Mouse (Mus musculus) heart, postnatal 0 days (tissue): ENCODE results near the gene Mrpl55. TPM values are rescaled to one million over a fixed set of nuclear protein-coding genes. Genes with fewer than 3 reads are reported as not detected.

ENCODE experiments used
- ATAC-seq: fragments of 200-750 bp; cut with Nextera tagmentation; 2 replicates; pipeline ENCODE4 v1.8.0; 2017; ENCODE audit warnings: low read depth, moderate number of reproducible peaks, moderate library complexity; ENCODE audit not compliant: insufficient read depth
- DNase-seq: peaks from one replicate; pipeline ENCODE4 v3.0.0-alpha.2; 2016; ENCODE audit warnings: low spot score
- H3K27ac ChIP-seq: fragments of 300-500 bp; sonication (generic); 2 replicates; pipeline ENCODE4 v1.5.1; 2014; ENCODE audit warnings: low read depth, mild to moderate bottlenecking
- H3K27me3 ChIP-seq: fragments of 300-500 bp; sonication (generic); 2 replicates; pipeline ENCODE4 v1.6.1; 2014; ENCODE audit warnings: low read length, mixed read lengths; ENCODE audit not compliant: control insufficient read depth, insufficient read depth
- H3K36me3 ChIP-seq: fragments of 300-500 bp; sonication (generic); replicated peaks from 2 replicates; pipeline ENCODE4 v1.6.1; 2014; ENCODE audit warnings: low read length, mixed read lengths; ENCODE audit not compliant: control insufficient read depth, insufficient read depth
- H3K4me1 ChIP-seq: fragments of 300-500 bp; sonication (generic); 2 replicates; pipeline ENCODE4 v1.6.1; 2014; ENCODE audit warnings: antibody characterized with exemption; ENCODE audit not compliant: control insufficient read depth, insufficient read depth
- H3K4me2 ChIP-seq: fragments of 300-500 bp; sonication (generic); 2 replicates; pipeline ENCODE4 v1.6.1; 2014; ENCODE audit warnings: low read depth, mild to moderate bottlenecking, low read length, moderate library complexity
- H3K4me3 ChIP-seq: fragments of 300-500 bp; sonication (generic); 2 replicates; pipeline ENCODE4 v1.5.1; 2014; ENCODE audit warnings: low read depth, low read length
- H3K9ac ChIP-seq: fragments of 300-500 bp; sonication (generic); replicated peaks from 2 replicates; pipeline ENCODE4 v1.6.1; 2014; ENCODE audit warnings: low read depth, low read length, mixed read lengths
- H3K9me3 ChIP-seq: fragments of 300-500 bp; sonication (generic); replicated peaks from 2 replicates; pipeline ENCODE4 v1.6.1; 2016; ENCODE audit warnings: low read length; ENCODE audit not compliant: control insufficient read depth
- CTCF ChIP-seq: IDR thresholded peaks from 2 replicates; pipeline ENCODE4 v1.5.1; 2016; ENCODE audit warnings: antibody characterized with exemption, control low read depth, low read depth
- EP300 ChIP-seq: IDR thresholded peaks from 2 replicates; pipeline ENCODE4 v1.6.1; 2016; ENCODE audit warnings: antibody characterized with exemption, low read depth
- WGBS: fragments of 180-500 bp; shearing (Covaris S2); extraction: QIAGEN DNeasy Blood & Tissue Kit; methylation state at CpG from one replicate; pipeline ENCODE4 v1.1.7; 2014; 5-methylcytosine and 5-hydroxymethylcytosine counted together
- polyA plus RNA-seq: library from polyadenylated mRNA; unstranded; fragments of >200 nt; fragmentation: Nextera tagmentation; extraction: Ambion mirVana; gene quantifications from 2 replicates; pipeline ENCODE4 v1.2.1, GENCODE M21; 2015
- total RNA-seq: library from RNA; depleted of rRNA; stranded (reverse); fragments of >200 nt; gene quantifications from 2 replicates; pipeline ENCODE4 v1.2.3, GENCODE M21; 2014; ENCODE audit warnings: low replicate concordance

The Mrpl55 gene
- total and polyA plus RNA-seq, 2 experiments from 2014 or later, result 187 to 196 TPM

DNA sequence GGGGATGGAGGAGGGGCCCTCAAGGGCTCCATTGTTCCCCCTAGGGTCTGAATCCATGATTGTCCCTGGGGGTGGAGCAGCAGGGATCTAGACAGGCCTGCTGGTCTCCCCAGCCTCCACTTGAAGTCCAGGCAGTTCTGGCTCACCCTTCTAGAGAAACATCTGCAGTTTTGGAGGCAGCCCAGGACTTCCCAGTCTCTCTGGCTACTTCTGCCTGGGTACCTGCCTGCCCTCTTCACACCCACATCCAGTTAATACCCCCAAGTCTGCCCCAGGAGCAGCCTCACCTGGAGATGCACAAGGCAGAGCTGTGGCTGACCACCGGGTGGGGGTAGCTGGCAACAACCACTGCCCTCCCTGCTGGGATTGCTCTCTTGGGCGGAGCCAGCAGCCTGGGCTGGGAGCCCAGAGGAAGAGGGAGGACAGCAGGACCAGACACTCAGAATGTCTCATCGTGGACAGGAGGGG, 19.4 kb upstream of the Mrpl55 start, which contains the start of gene Gjc2:
Gene Gjc2 (minus strand): TSS at position 350 of the 468 bp plus-strand sequence.
- 4% methylated on average over 3 of the region's 3 CpGs for WGBS
- Histone ChIP-seq H3K9me3 (no peaks in the 10 kb centered on the region), H3K27me3 (peaks cover 9% of the 10 kb centered on the region; the same call in 1 of the 2 replicates), H3K9ac (no peak within 1 kb of the TSS; the same call in 1 of the 2 replicates), H3K4me2 (peak within 1 kb of the TSS; percentile 38), H3K4me1 (peaks cover 19% of the 10 kb centered on the region), H3K27ac (peak within 1 kb of the TSS; percentile 84), H3K36me3 (peaks cover 20% of the 10 kb centered on the region), H3K4me3 (no peak within 1 kb of the TSS)
- DNase-seq, result peak; percentile 29
- TF ChIP-seq EP300 (no peak), CTCF (no peak)
- ATAC-seq, result peak; percentile 38

DNA sequence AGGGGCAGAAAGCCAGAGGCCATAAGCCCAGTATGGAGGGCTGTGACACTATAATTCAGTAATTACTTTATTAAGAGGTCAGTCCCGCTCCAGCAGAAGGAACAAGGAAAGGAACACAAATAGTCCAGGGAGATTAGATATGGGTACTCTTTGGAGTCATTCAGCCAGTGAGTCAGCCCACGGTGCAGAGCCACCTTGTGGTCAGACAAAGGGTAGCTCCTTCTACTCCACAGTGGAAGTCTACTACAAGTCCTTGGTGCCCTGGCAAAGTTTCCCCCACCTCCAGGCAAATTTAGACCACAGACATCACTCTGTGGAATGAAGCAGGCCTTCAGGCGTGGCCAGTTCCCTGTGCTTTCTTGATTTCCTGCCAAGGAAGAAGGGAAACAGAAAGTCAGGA, 18.5 kb upstream of the Mrpl55 start:
- Histone ChIP-seq H3K36me3 (peaks cover 20% of the 10 kb centered on the region), H3K9ac (no peak overlapping the region), H3K27ac (peak overlapping the region; percentile 84), H3K27me3 (no peaks in the 10 kb centered on the region), H3K9me3 (no peaks in the 10 kb centered on the region), H3K4me1 (peaks cover 19% of the 10 kb centered on the region), H3K4me3 (no peak overlapping the region), H3K4me2 (peak overlapping the region; percentile 38; the same call in 1 of the 2 replicates)
- peak; percentile 88 for DNase-seq
- peak; percentile 85 for TF ChIP-seq CTCF
- TF ChIP-seq EP300, result peak; percentile 54; the same call in 1 of the 2 replicates
- peak; percentile 78 for ATAC-seq
- 8% methylated on average over 3 of the region's 3 CpGs for WGBS

- Histone ChIP-seq H3K36me3 (peaks cover 20% of the 10 kb centered on the region), H3K9ac (no peak overlapping the region), H3K4me1 (peaks cover 18% of the 10 kb centered on the region), H3K27ac (no peak overlapping the region), H3K4me2 (no peak overlapping the region), H3K4me3 (no peak overlapping the region), H3K27me3 (no peaks in the 10 kb centered on the region), H3K9me3 (no peaks in the 10 kb centered on the region)
- no peak for DNase-seq
- WGBS, result 83% methylated on average over 5 of the region's 5 CpGs
- no peak for ATAC-seq
- TF ChIP-seq EP300, result no peak
- no peak for TF ChIP-seq CTCF
Measured at GRCm38 (mm10) chr11:59185490-59185889, 16.8 kb upstream of the Mrpl55 start.

- 78% methylated on average over 6 of the region's 6 CpGs for WGBS
- H3K4me2 ChIP-seq, result no peak overlapping the region
- TF ChIP-seq CTCF, result no peak
- TF ChIP-seq EP300, result no peak
- H3K36me3 ChIP-seq, result peaks cover 20% of the 10 kb centered on the region
- ATAC-seq, result no peak
- H3K27me3 ChIP-seq, result no peaks in the 10 kb centered on the region
- peaks cover 23% of the 10 kb centered on the region for H3K4me1 ChIP-seq
- DNase-seq, result no peak
- H3K9me3 ChIP-seq, result no peaks in the 10 kb centered on the region
- H3K4me3 ChIP-seq, result no peak overlapping the region
- no peak overlapping the region for H3K27ac ChIP-seq
- no peak overlapping the region for H3K9ac ChIP-seq
Measured at GRCm38 (mm10) chr11:59187706-59188105, 14.6 kb upstream of the Mrpl55 start.

DNA sequence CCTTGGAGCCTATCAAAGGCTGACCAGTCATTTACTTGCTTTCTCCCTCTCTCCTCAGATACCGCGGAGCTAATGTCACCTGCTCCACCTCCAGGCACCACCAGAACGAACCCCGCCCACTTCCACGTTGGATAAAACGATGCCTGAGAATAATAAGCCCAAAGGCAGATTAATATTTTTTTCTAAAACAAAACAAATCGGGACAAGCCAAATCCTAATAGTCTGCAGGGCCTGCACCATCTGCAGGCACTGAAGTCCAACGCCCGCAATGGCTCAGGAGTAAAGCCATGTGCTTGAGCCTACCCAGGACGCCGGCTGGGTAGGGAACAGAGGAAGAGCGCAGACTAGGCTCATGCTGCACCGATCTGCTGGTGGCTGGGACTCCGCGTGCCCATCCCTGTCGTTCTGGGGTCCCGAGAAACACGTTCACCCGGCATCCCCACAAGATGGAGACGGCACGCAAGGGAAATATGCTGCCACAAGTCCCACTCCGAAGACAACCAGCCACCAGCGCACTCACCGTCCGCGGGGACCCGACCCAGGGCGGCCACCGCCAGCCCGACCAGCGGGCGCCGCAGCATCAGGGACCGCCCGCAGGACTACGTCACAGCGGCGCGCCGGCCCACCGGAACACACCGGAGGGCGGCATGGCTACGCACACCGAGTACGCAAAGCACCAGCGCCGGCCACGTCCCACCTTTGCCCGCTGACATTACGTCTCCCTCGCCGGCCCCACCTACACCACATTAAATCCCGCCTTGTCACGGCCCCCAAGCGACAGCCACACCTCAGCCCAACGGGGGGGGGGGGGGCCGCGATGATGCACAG, 10.8 kb upstream of the Mrpl55 start:
- Histone ChIP-seq H3K4me1 (peaks cover 12% of the 10 kb centered on the region), H3K9me3 (no peaks in the 10 kb centered on the region), H3K4me2 (peak overlapping the region; percentile 74), H3K27me3 (no peaks in the 10 kb centered on the region), H3K9ac (peak overlapping the region; percentile 56), H3K36me3 (no peaks in the 10 kb centered on the region), H3K27ac (peak overlapping the region; percentile 92), H3K4me3 (peak overlapping the region; percentile 64)
- DNase-seq (peak; percentile 93), ATAC-seq (peak; percentile 96)
- peak; percentile 68; the same call in 1 of the 2 replicates for TF ChIP-seq EP300
- TF ChIP-seq CTCF, result no peak
- under 1% methylated on average over 57 of the region's 59 CpGs for WGBS
